Mouse (Mus musculus) bone marrow macrophage, adult 2 months (primary cell): ENCODE measurements at regions not wholly inside any gene's neighbourhood (a gene's known extent, or its start where the extent isn't known, plus 50 kb on each side); places are given as distances from the start of the nearest gene placed in this dataset.

Experiments used
- CTCF ChIP-seq: IDR thresholded peaks from 2 replicates; pipeline ENCODE4 v1.5.1; 2012; ENCODE audit warnings: low read depth, mild to moderate bottlenecking, low read length, moderate library complexity
- POLR2A ChIP-seq: IDR thresholded peaks from 2 replicates; pipeline ENCODE4 v1.6.1; 2012; ENCODE audit warnings: mild to moderate bottlenecking, low read depth, low read length, borderline replicate concordance

- TF ChIP-seq CTCF (no peak), POLR2A (no peak)
Measured at GRCm38 (mm10) chr3:144025451-144026125, 179.4 kb downstream of the Lmo4 start.
